Mouse (Mus musculus): ENCODE data around the gene Siglech. TPM values are rescaled to one million over a fixed set of nuclear protein-coding genes. Genes with fewer than 3 reads are reported as not detected.

The Siglech gene
- total RNA-seq, 2 experiments from 2014 or later = not detected

Other genes starting within 250 kb of the Siglech start
- gene Tubgcp5, start 26.0 kb downstream of the Siglech start, total RNA-seq (2021) = 10 to 100 TPM; 16.3 to 18.6 TPM
- 10 to 100 TPM; 53.7 to 56.1 TPM for gene Cyfip1, start 73.6 kb downstream of the Siglech start, total RNA-seq (2021)
- gene Nipa2, start 194.3 kb downstream of the Siglech start, total RNA-seq (2021) = 10 to 100 TPM; 31.5 to 32.4 TPM